Mouse (Mus musculus): ENCODE measurements around the gene Tmem131. TPM values are rescaled to one million over a fixed set of nuclear protein-coding genes. Genes with fewer than 3 reads are reported as not detected.

Tmem131 gene
- 29.0 to 54.6 TPM (median 37.3 TPM) in 3 replicates for total RNA-seq (2017)

- ATAC-seq (replicated peaks; ENCODE audit: insufficient number of reproducible peaks, low FRiP score, low TSS enrichment, poor library complexity, severe bottlenecking) = no peak
Measured at GRCm38 (mm10) chr1:36943653-36944052, at the start of gene Tmem131. Tmem131 (minus strand) TSS chr1:36943666.

DNA sequence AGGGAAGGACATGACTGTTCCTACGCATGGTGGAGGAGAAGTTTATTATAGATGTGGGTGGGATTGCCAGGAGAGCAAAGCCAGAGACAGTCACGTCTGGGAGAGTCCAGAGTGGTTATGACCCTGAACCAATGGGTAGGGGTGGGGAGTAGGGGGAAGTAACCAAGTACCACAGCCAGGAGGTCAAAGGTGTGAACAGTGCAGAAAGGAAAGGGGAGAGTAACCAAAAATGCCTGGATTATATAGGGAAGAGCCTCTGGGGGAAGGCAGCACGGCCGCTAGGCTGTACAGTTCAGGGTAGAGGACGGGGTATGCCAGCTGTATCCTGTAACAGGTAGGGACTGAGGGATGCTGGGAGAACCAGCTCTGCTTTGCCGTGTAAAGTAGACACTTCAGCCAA, 45.1 kb upstream of the Tmem131 start:
- no peak for ATAC-seq (replicated peaks; ENCODE audit: insufficient number of reproducible peaks, low FRiP score, low TSS enrichment, poor library complexity, severe bottlenecking)

- no peak for ATAC-seq (replicated peaks; ENCODE audit: insufficient number of reproducible peaks, low FRiP score, low TSS enrichment, poor library complexity, severe bottlenecking)
Measured at GRCm38 (mm10) chr1:36988161-36988560, 44.7 kb upstream of the Tmem131 start.

DNA sequence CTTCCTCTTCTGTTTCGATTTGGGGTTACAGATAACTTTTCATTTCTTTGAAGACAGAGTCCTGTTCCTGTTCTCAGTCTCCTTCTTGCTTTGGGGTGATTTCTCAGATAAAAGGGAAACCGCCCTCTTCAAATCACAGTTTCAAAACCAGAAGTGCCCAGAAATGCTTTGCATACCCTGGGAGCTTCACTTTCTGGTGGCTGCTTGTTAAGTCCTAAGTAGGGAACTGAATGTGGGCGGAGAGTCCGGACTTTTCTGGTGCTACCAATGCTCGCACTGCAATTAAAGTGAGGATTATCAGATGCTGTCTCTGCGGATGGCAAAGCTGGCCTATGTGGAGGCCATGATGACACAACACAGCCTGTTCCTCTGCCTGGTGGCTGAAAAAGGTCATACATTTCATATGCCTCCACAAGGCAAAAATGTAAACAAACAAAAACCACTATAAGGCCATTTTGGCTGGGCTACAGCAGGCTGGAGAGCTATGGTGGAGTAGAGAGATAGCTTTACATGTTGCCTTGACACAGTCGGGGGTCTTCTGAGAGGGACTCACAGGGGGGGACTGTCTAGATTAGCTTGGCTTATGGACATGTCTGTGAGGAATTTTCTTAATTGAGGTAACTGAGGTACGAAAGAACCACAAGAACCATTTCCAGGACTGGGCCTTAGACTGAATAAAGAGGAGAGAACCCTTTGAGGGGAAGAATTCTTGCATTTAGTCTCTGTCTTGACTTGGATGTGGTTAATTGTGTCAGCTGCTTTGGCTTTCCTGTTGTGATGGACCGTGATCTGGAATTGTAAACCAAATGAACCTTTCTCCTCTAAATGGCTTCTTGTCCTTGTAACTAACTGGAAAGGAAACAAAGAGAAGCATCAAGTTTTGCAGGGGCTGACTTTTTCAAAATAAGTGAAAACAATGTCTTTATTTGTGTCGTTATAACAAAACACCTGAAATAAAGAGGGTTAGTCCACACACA, 44.0 kb upstream of the Tmem131 start:
- peak; percentile 92 for ATAC-seq (replicated peaks; ENCODE audit: insufficient number of reproducible peaks, low FRiP score, low TSS enrichment, poor library complexity, severe bottlenecking)

- no peak for ATAC-seq (replicated peaks; ENCODE audit: insufficient number of reproducible peaks, low FRiP score, low TSS enrichment, poor library complexity, severe bottlenecking)
Measured at GRCm38 (mm10) chr1:36986396-36987160, 43.1 kb upstream of the Tmem131 start.

GRCm38 (mm10) chr1:36985896-36986295, 42.4 kb upstream of the Tmem131 start:
- ATAC-seq (replicated peaks; ENCODE audit: insufficient number of reproducible peaks, low FRiP score, low TSS enrichment, poor library complexity, severe bottlenecking) = no peak

GRCm38 (mm10) chr1:36984406-36984805, 40.9 kb upstream of the Tmem131 start:
- no peak for ATAC-seq (replicated peaks; ENCODE audit: insufficient number of reproducible peaks, low FRiP score, low TSS enrichment, poor library complexity, severe bottlenecking)

GRCm38 (mm10) chr1:36983754-36984153, 40.3 kb upstream of the Tmem131 start:
- no peak for ATAC-seq (replicated peaks; ENCODE audit: insufficient number of reproducible peaks, low FRiP score, low TSS enrichment, poor library complexity, severe bottlenecking)

GRCm38 (mm10) chr1:36982191-36982961, 38.9 kb upstream of the Tmem131 start:
- ATAC-seq (replicated peaks; ENCODE audit: insufficient number of reproducible peaks, low FRiP score, low TSS enrichment, poor library complexity, severe bottlenecking) = no peak

DNA sequence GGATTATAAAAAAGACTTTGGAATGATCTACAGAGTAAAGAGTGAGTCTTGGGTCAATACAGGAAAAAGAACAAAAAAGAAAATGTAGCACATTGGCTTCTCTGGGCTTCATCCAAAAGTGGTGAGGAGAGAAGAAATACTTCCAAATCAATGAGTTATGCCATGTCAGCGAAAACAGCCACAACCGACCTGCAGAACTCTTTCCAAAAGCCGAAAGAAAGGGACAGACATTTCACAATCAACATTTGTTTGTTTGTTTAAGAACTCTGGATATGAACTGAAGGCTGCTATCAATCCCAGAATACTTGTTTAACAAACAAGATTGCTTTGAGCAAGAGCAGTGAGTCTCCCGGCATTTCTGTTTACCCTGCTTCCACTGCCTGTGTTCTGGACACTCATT, 33.3 kb upstream of the Tmem131 start:
- ATAC-seq (replicated peaks; ENCODE audit: insufficient number of reproducible peaks, low FRiP score, low TSS enrichment, poor library complexity, severe bottlenecking) = no peak

DNA sequence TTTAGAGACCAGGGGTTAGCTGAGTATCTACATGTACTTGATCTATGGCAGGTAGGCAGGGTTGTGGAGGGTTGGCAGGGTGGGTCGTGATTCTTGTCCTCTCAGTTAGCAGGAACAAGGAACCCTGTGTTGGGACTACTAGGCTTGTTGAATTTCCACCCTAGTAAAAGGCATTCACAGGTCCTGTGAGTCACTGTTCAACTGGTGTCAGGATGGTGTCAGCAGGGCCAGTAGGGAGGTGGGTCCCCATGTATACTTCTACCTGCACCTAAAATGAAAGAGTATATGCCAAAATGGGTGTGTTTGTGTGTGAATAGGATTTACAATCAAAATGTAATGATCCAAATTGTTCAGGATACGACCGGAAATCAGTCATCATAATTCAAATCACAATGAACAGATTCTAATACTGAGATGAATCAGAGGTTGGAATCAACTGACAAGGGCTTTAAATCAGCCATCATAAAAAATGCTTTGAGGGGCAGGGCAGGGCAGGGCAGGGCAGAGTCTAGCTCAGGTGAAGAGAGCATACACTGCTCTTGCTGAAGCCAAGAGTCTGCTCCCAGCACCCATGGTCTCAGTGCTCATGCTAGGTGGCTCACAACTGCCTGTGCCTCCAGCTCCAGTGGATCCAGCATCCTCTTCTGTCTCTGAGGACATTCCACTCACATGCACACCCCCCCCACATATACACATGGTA, 27.6 kb upstream of the Tmem131 start:
- ATAC-seq (replicated peaks; ENCODE audit: insufficient number of reproducible peaks, low FRiP score, low TSS enrichment, poor library complexity, severe bottlenecking) = no peak

DNA sequence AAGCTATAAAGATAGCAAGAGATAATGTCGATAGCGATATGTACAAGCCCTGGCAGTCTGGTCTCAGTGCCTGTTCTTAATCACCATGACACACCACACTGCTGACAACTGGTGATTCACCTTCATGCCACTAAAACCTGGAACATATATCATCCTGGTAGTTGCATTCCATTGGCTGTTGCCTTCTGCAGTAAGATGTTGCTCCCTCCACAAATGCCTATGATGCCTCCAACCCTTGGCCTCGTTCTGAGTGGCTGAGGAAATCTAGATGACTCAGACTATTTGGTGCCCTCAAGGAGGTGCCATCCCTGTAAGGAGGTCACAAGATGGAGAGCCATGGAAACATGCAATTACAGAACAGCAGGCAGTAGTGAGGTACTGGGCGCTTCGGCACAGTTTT, 22.4 kb upstream of the Tmem131 start:
- ATAC-seq (replicated peaks; ENCODE audit: insufficient number of reproducible peaks, low FRiP score, low TSS enrichment, poor library complexity, severe bottlenecking) = no peak

DNA sequence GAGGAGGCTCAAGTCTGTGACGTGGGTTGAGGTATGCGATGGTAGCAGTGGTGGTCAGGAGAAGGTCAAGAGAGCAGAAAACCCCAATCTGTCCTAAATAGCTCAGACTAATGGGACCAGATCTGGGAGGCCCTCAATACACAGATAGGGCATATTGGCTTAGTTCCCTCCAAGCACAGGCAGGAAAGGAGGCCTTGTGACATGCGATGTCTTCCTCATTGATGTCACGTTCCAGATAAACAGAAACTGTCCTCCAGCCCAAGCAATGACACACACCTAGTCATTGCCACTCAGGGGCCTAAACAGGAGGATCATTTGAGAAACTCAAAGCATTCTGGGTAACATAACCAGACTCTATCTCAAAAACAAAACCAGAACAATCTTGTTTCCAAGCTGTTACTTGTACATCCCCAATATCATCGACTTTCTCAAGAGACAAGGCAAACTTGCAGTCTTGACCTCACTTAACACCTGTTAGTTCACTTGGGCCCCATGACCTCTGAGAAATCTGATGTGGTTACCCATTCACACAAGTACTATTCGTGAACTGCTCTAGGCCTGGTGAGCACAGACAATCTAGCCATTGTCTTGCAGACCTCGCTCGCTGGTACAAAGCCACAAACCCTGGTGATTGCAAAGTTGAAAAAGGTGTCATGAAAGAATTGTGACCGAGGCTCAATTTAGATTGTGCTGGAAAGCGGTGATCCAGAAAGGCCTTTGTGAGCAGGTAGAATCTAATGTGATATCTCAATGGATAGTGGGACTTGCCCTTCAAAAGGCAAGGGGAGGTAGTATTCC, 19.1 kb upstream of the Tmem131 start:
- ATAC-seq (replicated peaks; ENCODE audit: insufficient number of reproducible peaks, low FRiP score, low TSS enrichment, poor library complexity, severe bottlenecking) = peak; percentile 75

GRCm38 (mm10) chr1:36960509-36961222, 17.2 kb upstream of the Tmem131 start:
- ATAC-seq (replicated peaks; ENCODE audit: insufficient number of reproducible peaks, low FRiP score, low TSS enrichment, poor library complexity, severe bottlenecking) = peak; percentile 60

- no peak for ATAC-seq (replicated peaks; ENCODE audit: insufficient number of reproducible peaks, low FRiP score, low TSS enrichment, poor library complexity, severe bottlenecking)
Measured at GRCm38 (mm10) chr1:36949591-36950184, 6.2 kb upstream of the Tmem131 start.

DNA sequence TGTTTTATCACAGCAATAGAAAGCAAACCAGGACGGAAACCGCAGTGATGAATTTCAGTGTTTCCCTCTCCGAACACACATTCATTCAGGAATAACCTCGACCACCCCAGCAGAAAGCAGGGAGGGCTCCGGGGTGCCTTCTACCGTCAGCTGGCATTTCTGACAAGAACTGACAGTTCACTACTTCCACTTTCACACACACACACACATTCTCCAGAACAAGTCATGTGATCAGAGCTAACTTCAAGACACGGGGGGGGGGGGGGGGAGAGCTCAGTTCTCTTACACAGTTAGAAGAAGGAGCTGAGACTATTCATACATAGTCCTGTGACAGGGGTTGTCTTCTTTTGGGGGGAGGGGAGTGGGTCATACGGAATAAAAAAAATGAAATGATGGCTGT, 4.0 kb upstream of the Tmem131 start:
- ATAC-seq (replicated peaks; ENCODE audit: insufficient number of reproducible peaks, low FRiP score, low TSS enrichment, poor library complexity, severe bottlenecking) = peak; percentile 76

DNA sequence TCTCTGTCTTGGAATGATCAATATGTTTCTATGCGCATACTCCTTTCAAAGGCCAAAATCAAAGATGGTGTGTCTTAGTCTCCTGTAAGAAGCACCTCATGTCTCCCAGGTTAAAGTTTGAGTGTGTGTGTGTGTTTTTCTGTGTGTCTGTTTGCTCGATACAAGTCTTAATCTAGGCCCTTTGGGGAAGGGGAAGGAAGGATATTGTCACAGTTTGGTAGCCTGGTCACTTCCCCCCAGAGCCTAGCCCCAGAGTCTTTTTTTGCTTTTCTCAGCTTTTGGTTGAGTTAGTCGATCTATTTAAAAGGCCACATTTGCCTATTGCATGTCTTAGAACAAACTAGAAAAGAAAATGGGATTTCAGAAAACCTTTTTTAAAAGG, 3.1 kb downstream of the Tmem131 start:
- ATAC-seq (replicated peaks; ENCODE audit: insufficient number of reproducible peaks, low FRiP score, low TSS enrichment, poor library complexity, severe bottlenecking) = no peak

All from monocyte, adult 5-6 weeks (primary cell).